Mouse (Mus musculus): ENCODE measurements around the gene P2ry6.

The P2ry6 gene

GRCm38 (mm10) chr7:100911246-100911770, 63.1 kb downstream of the P2ry6 start:
- DNase-seq = peak; percentile 63

GRCm38 (mm10) chr7:100908567-100908966, 65.9 kb downstream of the P2ry6 start:
- peak; percentile 55 for DNase-seq

GRCm38 (mm10) chr7:100908061-100908460, 66.4 kb downstream of the P2ry6 start:
- DNase-seq = no peak

GRCm38 (mm10) chr7:100907231-100907630, 67.2 kb downstream of the P2ry6 start:
- peak; percentile 73 for DNase-seq

- DNase-seq = no peak
Measured at GRCm38 (mm10) chr7:100906029-100906789, 68.2 kb downstream of the P2ry6 start.

GRCm38 (mm10) chr7:100905037-100905436, 69.4 kb downstream of the P2ry6 start:
- no peak for DNase-seq

- DNase-seq = no peak
Measured at GRCm38 (mm10) chr7:100904612-100905011, 69.8 kb downstream of the P2ry6 start.

GRCm38 (mm10) chr7:100902451-100903137, 71.9 kb downstream of the P2ry6 start:
- no peak for DNase-seq

- no peak for DNase-seq
Measured at GRCm38 (mm10) chr7:100897828-100898227, 76.6 kb downstream of the P2ry6 start.

- no peak for DNase-seq
Measured at GRCm38 (mm10) chr7:100894833-100895226, 79.6 kb downstream of the P2ry6 start.

- no peak for DNase-seq
Measured at GRCm38 (mm10) chr7:100894057-100894832, 80.2 kb downstream of the P2ry6 start.

GRCm38 (mm10) chr7:100893249-100894056, 81.0 kb downstream of the P2ry6 start:
- DNase-seq = no peak

Measured in liver (tissue).